ENCODE assay signal across 8 mouse cellular contexts in the genomic region with DNA sequence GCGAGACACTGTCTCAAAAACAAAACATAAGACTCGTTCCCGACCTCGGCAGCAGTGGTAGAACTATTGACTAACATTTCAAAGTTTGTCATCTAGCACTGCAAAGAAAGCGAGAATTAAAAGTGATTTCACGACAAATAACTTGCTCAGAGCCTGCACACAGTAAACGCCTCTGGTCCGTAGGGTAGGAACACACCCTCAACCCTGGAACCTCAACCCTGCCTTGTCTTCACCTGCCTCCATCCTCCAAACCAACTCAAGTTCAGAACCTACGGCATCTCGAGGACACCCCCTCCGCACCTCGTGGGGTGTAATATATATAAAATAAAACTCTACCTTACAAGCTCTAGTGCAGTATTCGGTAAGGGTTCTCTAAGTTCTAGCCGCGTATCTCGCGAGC. TPM values are rescaled to one million over a fixed set of nuclear protein-coding genes. Genes with fewer than 3 reads are reported as not detected.
DNase-seq lines count a peak whose midpoint lies in the region; ATAC-seq and TF ChIP-seq lines count a peak whose summit lies in the region.

No protein-coding gene starts in this region.

- no peak for DNase-seq in kidney, postnatal 0 days (ENCODE audit: low spot score)
- DNase-seq in kidney, adult 8-10 months: no peak
- no peak for DNase-seq in embryonic facial prominence, embryonic 10.5 days (ENCODE audit: low spot score)
- no peak for DNase-seq in hindbrain, postnatal 0 days (ENCODE audit: low spot score)
- no peak for DNase-seq in cerebellum, adult 9-11 months
- no peak for DNase-seq in adrenal gland, postnatal 14 days
- DNase-seq in layer of hippocampus, postnatal 25 days (ENCODE audit: extremely low spot score in 1 of 2, low spot score in 1 of 2): no peak

- H3K4me1 ChIP-seq in kidney, postnatal 0 days (replicated peaks; ENCODE audit: insufficient read depth, low read length): peaks cover 8% of the 10 kb centered on the region; the same call in 1 of the 2 replicates
- peaks cover 25% of the 10 kb centered on the region for H3K4me1 ChIP-seq in embryonic facial prominence, embryonic 10.5 days
- H3K4me1 ChIP-seq in hindbrain, postnatal 0 days (ENCODE audit: insufficient read depth, low read length): 0 out of 2 replicates have a peak, but pooled peaks cover 3% of the 10 kb centered on the region
- peaks cover 17% of the 10 kb centered on the region for H3K4me1 ChIP-seq in midbrain, embryonic 16.5 days (ENCODE audit: control insufficient read depth, insufficient read depth, low read length)

- peak overlapping the region; percentile 71 for H3K9ac ChIP-seq in kidney, postnatal 0 days (ENCODE audit: low read depth, low read length)
- peak overlapping the region; percentile 45 for H3K9ac ChIP-seq in hindbrain, postnatal 0 days (replicated peaks; ENCODE audit: low read length)
- peak overlapping the region; percentile 49 for H3K9ac ChIP-seq in midbrain, embryonic 16.5 days (ENCODE audit: low read depth, low read length)

- peak; percentile 9; the same call in 1 of the 2 replicates for ATAC-seq in kidney, postnatal 0 days (replicated peaks; ENCODE audit: low FRiP score, low read depth)
- no peak for ATAC-seq in hindbrain, postnatal 0 days
- peak; percentile 30 for ATAC-seq in midbrain, embryonic 16.5 days

- no peaks in the 10 kb centered on the region for H3K36me3 ChIP-seq in kidney, postnatal 0 days (ENCODE audit: insufficient read depth, low read length)
- H3K36me3 ChIP-seq in embryonic facial prominence, embryonic 10.5 days (replicated peaks): peaks cover 13% of the 10 kb centered on the region
- no peaks in the 10 kb centered on the region for H3K36me3 ChIP-seq in hindbrain, postnatal 0 days (ENCODE audit: insufficient read depth, low read length)
- H3K36me3 ChIP-seq in midbrain, embryonic 16.5 days (ENCODE audit: control insufficient read depth, insufficient read depth, low read length): no peaks in the 10 kb centered on the region

- H3K9me3 ChIP-seq in kidney, postnatal 0 days (replicated peaks; ENCODE audit: low read length): no peaks in the 10 kb centered on the region
- H3K9me3 ChIP-seq in embryonic facial prominence, embryonic 10.5 days: no peaks in the 10 kb centered on the region
- no peaks in the 10 kb centered on the region for H3K9me3 ChIP-seq in hindbrain, postnatal 0 days (ENCODE audit: low read length)
- no peaks in the 10 kb centered on the region for H3K9me3 ChIP-seq in midbrain, embryonic 16.5 days (replicated peaks; ENCODE audit: control insufficient read depth, low read length, poor library complexity, severe bottlenecking)

- 5% methylated on average over 17 of the region's 17 CpGs for WGBS in kidney, postnatal 0 days
- 9% methylated on average over 17 of the region's 17 CpGs for WGBS in embryonic facial prominence, embryonic 10.5 days
- 8% methylated on average over 17 of the region's 17 CpGs for WGBS in hindbrain, postnatal 0 days
- 8% methylated on average over 17 of the region's 17 CpGs for WGBS in midbrain, embryonic 16.5 days

- peak overlapping the region; percentile 72 for H3K4me2 ChIP-seq in kidney, postnatal 0 days (ENCODE audit: low read length)
- H3K4me2 ChIP-seq in hindbrain, postnatal 0 days (ENCODE audit: low read depth, low read length): peak overlapping the region; percentile 76
- H3K4me2 ChIP-seq in midbrain, embryonic 16.5 days (ENCODE audit: low read length): peak overlapping the region; percentile 68

- peak overlapping the region; percentile 81 for H3K4me3 ChIP-seq in kidney, postnatal 0 days (replicated peaks; ENCODE audit: low read depth, low read length)
- H3K4me3 ChIP-seq in embryonic facial prominence, embryonic 10.5 days: peak overlapping the region; percentile 88
- peak overlapping the region; percentile 60 for H3K4me3 ChIP-seq in hindbrain, postnatal 0 days (ENCODE audit: low read length)
- peak overlapping the region; percentile 59 for H3K4me3 ChIP-seq in midbrain, embryonic 16.5 days (ENCODE audit: low read depth, low read length)

- no peak overlapping the region for H3K27ac ChIP-seq in kidney, postnatal 0 days
- peak overlapping the region; percentile 84 for H3K27ac ChIP-seq in embryonic facial prominence, embryonic 10.5 days (replicated peaks)
- no peak overlapping the region; the same call in 1 of the 2 replicates for H3K27ac ChIP-seq in hindbrain, postnatal 0 days
- H3K27ac ChIP-seq in midbrain, embryonic 16.5 days (ENCODE audit: low read length): no peak overlapping the region

- no peaks in the 10 kb centered on the region for H3K27me3 ChIP-seq in kidney, postnatal 0 days (ENCODE audit: insufficient read depth, low read length)
- H3K27me3 ChIP-seq in embryonic facial prominence, embryonic 10.5 days (replicated peaks; ENCODE audit: low read depth, poor library complexity, severe bottlenecking): no peaks in the 10 kb centered on the region
- no peaks in the 10 kb centered on the region for H3K27me3 ChIP-seq in hindbrain, postnatal 0 days (ENCODE audit: insufficient read depth, low read length)
- no peaks in the 10 kb centered on the region for H3K27me3 ChIP-seq in midbrain, embryonic 16.5 days (ENCODE audit: control insufficient read depth, insufficient read depth, low read depth, low read length)

- no peak for TF ChIP-seq CTCF in kidney, postnatal 0 days (IDR thresholded peaks at IDR 0.05; ENCODE audit: low read depth)
- no peak for TF ChIP-seq CTCF in hindbrain, postnatal 0 days (IDR thresholded peaks at IDR 0.05; ENCODE audit: low read depth)

RNA-seq across cellular contexts. Expression of a gene that starts 0.4 kb away (rescaled TPM):
- polyA plus RNA-seq in kidney, postnatal 0 days (2015; fragmentation: Nextera tagmentation; extraction: Ambion mirVana): 22.4 and 26.3 TPM in 2 replicates
- 30.9 and 34.8 TPM in 2 replicates for polyA plus RNA-seq in embryonic facial prominence, embryonic 10.5 days (2016; fragmentation: Nextera tagmentation; extraction: Ambion mirVana)
- 22.0 and 31.5 TPM in 2 replicates for total RNA-seq in hindbrain, postnatal 0 days (2014; rRNA removed)
- polyA plus RNA-seq in hindbrain, postnatal 0 days (2015; fragmentation: Nextera tagmentation; extraction: Ambion mirVana): 32.9 and 35.2 TPM in 2 replicates
- 24.7 and 31.2 TPM in 2 replicates for polyA plus RNA-seq in midbrain, embryonic 16.5 days (2015; fragmentation: Nextera tagmentation; extraction: Ambion mirVana)
- total RNA-seq in adrenal gland, postnatal 14 days (2021): 12.2 and 12.9 TPM in 2 replicates
- total RNA-seq in layer of hippocampus, postnatal 25 days (2021): 10 to 100 TPM in 1 of 2 experiments, 1 to 10 TPM in 1; 9.5 to 13.5 TPM

RNA-seq across cellular contexts. Expression of a gene that starts 15.9 kb away (rescaled TPM):
- polyA plus RNA-seq in kidney, postnatal 0 days (2015; fragmentation: Nextera tagmentation; extraction: Ambion mirVana): 0.55 and 0.58 TPM in 2 replicates
- 0.98 and 1.5 TPM in 2 replicates for polyA plus RNA-seq in embryonic facial prominence, embryonic 10.5 days (2016; fragmentation: Nextera tagmentation; extraction: Ambion mirVana)
- total RNA-seq in hindbrain, postnatal 0 days (2014; rRNA removed): 18.3 and 19.8 TPM in 2 replicates
- polyA plus RNA-seq in hindbrain, postnatal 0 days (2015; fragmentation: Nextera tagmentation; extraction: Ambion mirVana): 9.2 and 9.7 TPM in 2 replicates
- 11.9 and 14.3 TPM in 2 replicates for polyA plus RNA-seq in midbrain, embryonic 16.5 days (2015; fragmentation: Nextera tagmentation; extraction: Ambion mirVana)
- 7.2 and 8.0 TPM in 2 replicates for total RNA-seq in adrenal gland, postnatal 14 days (2021)
- total RNA-seq in layer of hippocampus, postnatal 25 days (2021): 10 to 100 TPM; 69.2 to 93.3 TPM

RNA-seq across cellular contexts. Expression of a gene that starts 38.7 kb away (rescaled TPM):
- 2.6 and 3.2 TPM in 2 replicates for polyA plus RNA-seq in kidney, postnatal 0 days (2015; fragmentation: Nextera tagmentation; extraction: Ambion mirVana)
- 0.69 and 0.70 TPM in 2 replicates for polyA plus RNA-seq in embryonic facial prominence, embryonic 10.5 days (2016; fragmentation: Nextera tagmentation; extraction: Ambion mirVana)
- total RNA-seq in hindbrain, postnatal 0 days (2014; rRNA removed): 29.7 and 30.2 TPM in 2 replicates
- polyA plus RNA-seq in hindbrain, postnatal 0 days (2015; fragmentation: Nextera tagmentation; extraction: Ambion mirVana): 29.1 and 30.0 TPM in 2 replicates
- 25.4 and 29.9 TPM in 2 replicates for polyA plus RNA-seq in midbrain, embryonic 16.5 days (2015; fragmentation: Nextera tagmentation; extraction: Ambion mirVana)
- total RNA-seq in adrenal gland, postnatal 14 days (2021): 2.3 and 4.5 TPM in 2 replicates
- total RNA-seq in layer of hippocampus, postnatal 25 days (2021): 10 to 100 TPM in 1 of 2 experiments, 1 to 10 TPM in 1; 8.6 to 17.9 TPM
